Mouse (Mus musculus) erythroblast, adult 5-6 weeks (primary cell): ENCODE results near the gene Arf3. TPM values are rescaled to one million over a fixed set of nuclear protein-coding genes. Genes with fewer than 3 reads are reported as not detected.

ENCODE experiments used
- total RNA-seq, 2 experiments: library from RNA; stranded (forward) in 1 of 2; stranded (reverse) in 1 of 2; fragments of 150-400 nt in 1 of 2; fragments of 200-764, 138-1000 nt in 1 of 2; gene quantifications; 2 replicates each; pipeline versions ENCODE4 v1.2.3 to v1.2.4; 2015 to 2017; ENCODE audit warnings: low replicate concordance in 2 of 2

Arf3 gene
- total RNA-seq, 2 experiments from 2014 or later = 7.1 to 8.1 TPM

Other genes with a start within 250 kb of the Arf3 start
- 15.9 and 17.1 TPM in 2 replicates for gene Kansl2, start 228.9 kb downstream of the Arf3 start, total RNA-seq (2015; ENCODE audit: low replicate concordance)
- 4.9 and 11.4 TPM in 2 replicates for gene Kansl2, start 228.9 kb downstream of the Arf3 start, total RNA-seq (2017; ENCODE audit: low replicate concordance)
- gene Ccnt1, start 192.3 kb downstream of the Arf3 start, total RNA-seq (2015; ENCODE audit: low replicate concordance) = 23.8 and 41.1 TPM in 2 replicates
- 37.2 and 38.3 TPM in 2 replicates for gene Ccnt1, start 192.3 kb downstream of the Arf3 start, total RNA-seq (2017; ENCODE audit: low replicate concordance)
- gene 4930415O20Rik, start 192.2 kb downstream of the Arf3 start, total RNA-seq (2015; ENCODE audit: low replicate concordance) = not detected in 2 replicates
- not detected in 2 replicates for gene 4930415O20Rik, start 192.2 kb downstream of the Arf3 start, total RNA-seq (2017; ENCODE audit: low replicate concordance)
- gene Adcy6, start 153.1 kb downstream of the Arf3 start, total RNA-seq (2015; ENCODE audit: low replicate concordance) = 4.8 and 26.8 TPM in 2 replicates
- gene Adcy6, start 153.1 kb downstream of the Arf3 start, total RNA-seq (2017; ENCODE audit: low replicate concordance) = 33.2 and 42.9 TPM in 2 replicates
- gene Cacnb3, start 132.4 kb downstream of the Arf3 start, total RNA-seq (2015; ENCODE audit: low replicate concordance) = not detected in 2 replicates
- gene Cacnb3, start 132.4 kb downstream of the Arf3 start, total RNA-seq (2017; ENCODE audit: low replicate concordance) = not detected in 2 replicates
- gene Ddx23, start 100.3 kb downstream of the Arf3 start, total RNA-seq (2015; ENCODE audit: low replicate concordance) = 9.4 and 10.4 TPM in 2 replicates
- gene Ddx23, start 100.3 kb downstream of the Arf3 start, total RNA-seq (2017; ENCODE audit: low replicate concordance) = 32.3 and 40.2 TPM in 2 replicates
- gene Rnd1, start 85.8 kb downstream of the Arf3 start, total RNA-seq (2015; ENCODE audit: low replicate concordance) = 4.4 TPM in 1 of 2 replicates, not detected in the other
- gene Rnd1, start 85.8 kb downstream of the Arf3 start, total RNA-seq (2017; ENCODE audit: low replicate concordance) = 0.42 and 2.2 TPM in 2 replicates
- gene Ccdc65, start 55.0 kb downstream of the Arf3 start, total RNA-seq (2015; ENCODE audit: low replicate concordance) = not detected in 2 replicates
- not detected in 2 replicates for gene Ccdc65, start 55.0 kb downstream of the Arf3 start, total RNA-seq (2017; ENCODE audit: low replicate concordance)
- gene Fkbp11, start 35.0 kb downstream of the Arf3 start, total RNA-seq (2015; ENCODE audit: low replicate concordance) = 1.2 TPM in 1 of 2 replicates, not detected in the other
- gene Fkbp11, start 35.0 kb downstream of the Arf3 start, total RNA-seq (2017; ENCODE audit: low replicate concordance) = 0.84 and 1.0 TPM in 2 replicates
- gene Wnt10b, start 14.9 kb upstream of the Arf3 start, total RNA-seq (2015; ENCODE audit: low replicate concordance) = 1.0 TPM in 1 of 2 replicates, not detected in the other
- gene Wnt10b, start 14.9 kb upstream of the Arf3 start, total RNA-seq (2017; ENCODE audit: low replicate concordance) = not detected in 2 replicates
- not detected in 2 replicates for gene Wnt1, start 26.6 kb upstream of the Arf3 start, total RNA-seq (2015; ENCODE audit: low replicate concordance)
- not detected in 2 replicates for gene Wnt1, start 26.6 kb upstream of the Arf3 start, total RNA-seq (2017; ENCODE audit: low replicate concordance)
- gene Ddn, start 46.3 kb upstream of the Arf3 start, total RNA-seq (2015; ENCODE audit: low replicate concordance) = not detected in 2 replicates
- not detected in 2 replicates for gene Ddn, start 46.3 kb upstream of the Arf3 start, total RNA-seq (2017; ENCODE audit: low replicate concordance)
- gene Prkag1, start 68.3 kb upstream of the Arf3 start, total RNA-seq (2015; ENCODE audit: low replicate concordance) = 20.2 and 21.5 TPM in 2 replicates
- gene Prkag1, start 68.3 kb upstream of the Arf3 start, total RNA-seq (2017; ENCODE audit: low replicate concordance) = 35.1 and 37.9 TPM in 2 replicates
- 23.0 and 28.1 TPM in 2 replicates for gene Kmt2d, start 108.0 kb upstream of the Arf3 start, total RNA-seq (2015; ENCODE audit: low replicate concordance)
- 27.9 and 31.8 TPM in 2 replicates for gene Kmt2d, start 108.0 kb upstream of the Arf3 start, total RNA-seq (2017; ENCODE audit: low replicate concordance)
- 2.1 TPM in 1 of 2 replicates, not detected in the other for gene Rhebl1, start 131.3 kb upstream of the Arf3 start, total RNA-seq (2015; ENCODE audit: low replicate concordance)
- gene Rhebl1, start 131.3 kb upstream of the Arf3 start, total RNA-seq (2017; ENCODE audit: low replicate concordance) = 0.98 and 1.8 TPM in 2 replicates
- not detected in 2 replicates for gene Dhh, start 135.3 kb upstream of the Arf3 start, total RNA-seq (2015; ENCODE audit: low replicate concordance)
- gene Dhh, start 135.3 kb upstream of the Arf3 start, total RNA-seq (2017; ENCODE audit: low replicate concordance) = not detected in 2 replicates
- gene Lmbr1l, start 155.0 kb upstream of the Arf3 start, total RNA-seq (2015; ENCODE audit: low replicate concordance) = 2.3 and 3.3 TPM in 2 replicates
- 10.6 and 12.8 TPM in 2 replicates for gene Lmbr1l, start 155.0 kb upstream of the Arf3 start, total RNA-seq (2017; ENCODE audit: low replicate concordance)
- gene Tuba1b, start 171.4 kb upstream of the Arf3 start, total RNA-seq (2015; ENCODE audit: low replicate concordance) = 804 and 902 TPM in 2 replicates
- gene Tuba1b, start 171.4 kb upstream of the Arf3 start, total RNA-seq (2017; ENCODE audit: low replicate concordance) = 180 and 247 TPM in 2 replicates
- gene Gm49450, start 190.3 kb upstream of the Arf3 start, total RNA-seq (2015; ENCODE audit: low replicate concordance) = not detected in 2 replicates
- gene Gm49450, start 190.3 kb upstream of the Arf3 start, total RNA-seq (2017; ENCODE audit: low replicate concordance) = 4.7 TPM in 1 of 2 replicates, not detected in the other
- gene Tuba1a, start 190.5 kb upstream of the Arf3 start, total RNA-seq (2015; ENCODE audit: low replicate concordance) = 15.3 and 19.6 TPM in 2 replicates
- gene Tuba1a, start 190.5 kb upstream of the Arf3 start, total RNA-seq (2017; ENCODE audit: low replicate concordance) = 4.3 and 5.9 TPM in 2 replicates